17 mouse cellular contexts compared by ENCODE assay signal in genomic region chr13:60536725-60537124, GRCm38 (mm10).
"Had no signal": no experiment of that assay in that cellular context is flagged by ENCODE, and none has a peak within 500 bp of the region (broad histone marks: within the 10 kb centered on the region; RNA-seq: fewer than 3 reads in every experiment).

No protein-coding gene starts in this region.

- H3K9ac ChIP-seq: liver, embryonic 14.5 days; lung, embryonic 15.5 days; midbrain, embryonic 13.5 days; midbrain, embryonic 15.5 days; neural tube, embryonic 12.5 days; stomach, embryonic 15.5 days had no signal

- H3K9me3 ChIP-seq: lung, embryonic 15.5 days; midbrain, embryonic 13.5 days; midbrain, embryonic 15.5 days; neural tube, embryonic 12.5 days; stomach, embryonic 15.5 days had no signal

- H3K27me3 ChIP-seq: lung, embryonic 15.5 days; midbrain, embryonic 13.5 days; midbrain, embryonic 15.5 days; neural tube, embryonic 12.5 days; stomach, embryonic 15.5 days had no signal

- H3K4me1 ChIP-seq: neural tube, embryonic 12.5 days; stomach, embryonic 15.5 days had no signal

- H3K4me3 ChIP-seq: lung, embryonic 15.5 days; midbrain, embryonic 13.5 days; midbrain, embryonic 15.5 days; neural tube, embryonic 12.5 days; stomach, embryonic 15.5 days had no signal

- H3K36me3 ChIP-seq: lung, embryonic 15.5 days; midbrain, embryonic 13.5 days; midbrain, embryonic 15.5 days; neural tube, embryonic 12.5 days; stomach, embryonic 15.5 days had no signal

- ATAC-seq: lung, postnatal 0 days; midbrain, embryonic 13.5 days; midbrain, embryonic 15.5 days had no signal

- H3K4me2 ChIP-seq: lung, embryonic 15.5 days; midbrain, embryonic 11.5 days; midbrain, embryonic 13.5 days; midbrain, embryonic 15.5 days; neural tube, embryonic 12.5 days; stomach, embryonic 15.5 days had no signal

- DNase-seq: lung, adult 2 months; lung, postnatal 14 days; lung, postnatal 36 days; right cerebral cortex, postnatal 14 days; thymus, adult 2 months; thymus, postnatal 25 days; thymus, postnatal 4 days had no signal

- H3K27ac ChIP-seq: liver, embryonic 14.5 days; lung, embryonic 15.5 days; macrophage; midbrain, embryonic 13.5 days; midbrain, embryonic 15.5 days; neural tube, embryonic 12.5 days; stomach, embryonic 15.5 days; stomach, postnatal 0 days had no signal
